Mouse (Mus musculus): ENCODE measurements around the gene Srrm4. TPM values are rescaled to one million over a fixed set of nuclear protein-coding genes. Genes with fewer than 3 reads are reported as not detected.

Srrm4 gene
- polyA plus RNA-seq, 1 experiment from 2014 or later, result 10.0 TPM

DNA sequence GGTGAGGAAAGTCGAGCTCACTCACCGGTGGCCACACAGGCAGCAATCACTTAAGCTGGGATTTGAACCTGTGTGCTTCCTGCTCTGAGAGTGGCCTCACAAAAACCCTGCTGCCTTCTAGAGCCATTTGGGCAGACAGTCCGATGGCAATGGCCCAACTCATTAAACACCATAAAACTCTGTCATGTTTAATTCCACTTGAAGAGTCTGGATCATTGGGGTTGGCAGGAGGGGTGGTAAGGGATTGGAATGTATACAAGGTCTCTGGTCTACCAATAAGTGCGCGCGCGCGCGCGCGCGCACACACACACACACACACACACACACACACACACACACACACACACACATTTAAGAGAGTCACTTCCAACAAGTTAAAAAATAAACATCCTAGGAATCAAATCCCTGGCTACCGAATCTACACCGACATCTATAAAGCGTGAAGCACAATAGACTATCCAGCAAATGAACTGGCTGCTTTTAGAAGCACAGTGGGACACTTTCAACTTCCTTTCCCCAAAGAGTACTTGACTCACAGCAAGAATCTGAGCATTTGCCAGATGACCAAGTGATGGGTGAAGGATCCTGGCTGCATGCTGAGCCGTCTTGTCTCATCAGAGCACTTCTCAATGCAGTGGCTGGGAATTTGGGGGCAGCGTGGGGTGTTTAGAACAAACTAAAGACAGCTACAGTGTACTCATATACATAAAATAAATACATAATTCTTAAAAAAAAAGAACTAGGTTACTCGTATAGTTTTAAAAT, 112.8 kb downstream of the Srrm4 start:
- DNase-seq (ENCODE audit: low spot score), result no peak
- H3K9me3 ChIP-seq (replicated peaks), result no peaks in the 10 kb centered on the region
- peaks cover 35% of the 10 kb centered on the region for H3K36me3 ChIP-seq
- no peaks in the 10 kb centered on the region for H3K27me3 ChIP-seq (ENCODE audit: low read depth, poor library complexity, severe bottlenecking)
- WGBS, result 90% methylated on average over 18 of the region's 18 CpGs
- H3K4me3 ChIP-seq, result no peak overlapping the region
- H3K4me1 ChIP-seq, result peaks cover 7% of the 10 kb centered on the region
- no peak overlapping the region for H3K27ac ChIP-seq (replicated peaks)

DNA sequence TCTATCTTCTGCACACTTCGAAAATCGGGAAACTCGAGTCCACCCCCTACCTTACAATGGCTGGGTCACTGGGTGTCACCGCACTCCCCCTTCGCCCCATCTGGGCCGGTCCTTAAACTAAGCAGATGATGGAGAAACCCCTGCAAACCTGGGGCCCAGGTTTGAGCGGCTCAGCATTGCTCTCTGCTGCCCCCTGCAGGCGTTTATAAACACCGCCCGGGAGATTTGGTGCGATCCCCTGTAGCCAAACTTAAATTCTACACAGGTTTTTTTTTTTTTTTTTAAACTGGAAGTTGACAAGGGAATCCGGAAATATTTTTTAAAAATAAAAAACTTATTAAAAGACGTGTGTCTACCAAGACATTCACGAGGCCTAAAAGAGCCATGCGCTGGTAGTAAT, 115.6 kb downstream of the Srrm4 start:
- Histone ChIP-seq H3K9me3 (replicated peaks) (no peaks in the 10 kb centered on the region), H3K4me1 (peaks cover 5% of the 10 kb centered on the region; the same call in 1 of the 2 replicates), H3K36me3 (peaks cover 47% of the 10 kb centered on the region), H3K4me3 (no peak overlapping the region), H3K27ac (replicated peaks) (no peak overlapping the region), H3K27me3 (ENCODE audit: low read depth, poor library complexity, severe bottlenecking) (no peaks in the 10 kb centered on the region)
- peak; percentile 59 for DNase-seq (ENCODE audit: low spot score)
- 13% methylated on average over 15 of the region's 15 CpGs for WGBS

DNA sequence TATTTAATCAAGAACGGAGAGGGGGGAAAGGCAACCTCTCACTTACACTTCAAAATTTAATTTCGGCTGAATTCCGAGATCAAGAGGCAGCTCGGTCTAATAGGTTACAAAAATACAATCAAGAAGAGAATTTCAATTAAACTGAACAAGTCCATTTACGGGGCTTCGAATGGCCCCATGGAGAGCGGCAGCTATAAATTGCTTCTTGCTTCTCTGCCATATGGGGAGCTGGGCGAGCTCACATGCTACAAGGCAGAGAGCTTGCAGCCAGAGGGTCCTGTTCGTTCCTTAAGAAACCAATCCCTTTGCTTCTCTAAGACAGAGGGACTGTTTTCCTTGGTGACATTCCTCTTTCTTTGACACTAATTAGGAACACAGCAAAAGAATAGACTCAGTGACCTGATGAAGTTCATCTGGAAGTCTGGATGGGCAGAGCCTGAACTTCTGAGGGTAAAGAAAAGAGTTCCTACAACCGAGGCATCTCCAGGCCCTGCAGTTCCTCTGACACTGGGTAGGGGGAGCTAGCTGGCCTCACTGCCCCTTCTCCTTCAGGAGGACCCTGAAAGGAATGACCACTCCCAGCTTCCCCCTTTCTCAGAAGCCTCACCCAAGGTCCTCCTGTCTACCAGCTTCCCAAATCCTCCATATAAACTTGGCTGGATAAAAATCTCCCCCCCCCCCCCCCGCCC, 130.1 kb downstream of the Srrm4 start:
- WGBS, result 51% methylated on average over 11 of the region's 11 CpGs
- H3K36me3 ChIP-seq, result peaks cover 57% of the 10 kb centered on the region
- H3K27ac ChIP-seq (replicated peaks), result no peak overlapping the region
- H3K27me3 ChIP-seq (ENCODE audit: low read depth, poor library complexity, severe bottlenecking), result no peaks in the 10 kb centered on the region
- peaks cover 10% of the 10 kb centered on the region for H3K4me1 ChIP-seq
- DNase-seq (ENCODE audit: low spot score), result peak; percentile 41
- no peak overlapping the region for H3K4me3 ChIP-seq
- H3K9me3 ChIP-seq (replicated peaks), result peaks cover 18% of the 10 kb centered on the region

DNA sequence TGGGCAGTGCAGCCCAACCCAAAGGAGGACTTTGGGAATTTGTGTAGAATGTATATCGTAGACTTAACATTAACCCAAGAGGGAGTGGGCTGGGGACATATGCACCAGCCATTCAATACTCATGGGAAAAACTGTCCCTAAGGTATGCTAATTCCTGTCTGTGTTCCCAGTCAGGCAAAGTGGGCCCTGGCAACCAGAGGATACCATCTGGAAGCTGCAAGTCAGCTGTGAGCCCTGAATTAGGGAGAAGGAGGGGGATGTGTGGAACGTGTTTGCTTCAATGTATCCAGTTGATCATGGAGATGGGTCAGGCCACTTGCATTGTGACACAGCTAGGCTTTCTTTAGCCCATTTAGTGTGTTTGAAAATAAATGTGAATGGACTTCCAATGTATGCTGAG, 131.6 kb downstream of the Srrm4 start:
- WGBS, result 81% methylated on average over 2 of the region's 2 CpGs
- Histone ChIP-seq H3K27ac (replicated peaks) (no peak overlapping the region), H3K4me1 (peaks cover 10% of the 10 kb centered on the region), H3K27me3 (ENCODE audit: low read depth, poor library complexity, severe bottlenecking) (no peaks in the 10 kb centered on the region), H3K4me3 (no peak overlapping the region), H3K36me3 (peaks cover 41% of the 10 kb centered on the region), H3K9me3 (replicated peaks) (0 out of 2 replicates have a peak, but pooled peaks cover 4% of the 10 kb centered on the region)
- DNase-seq (ENCODE audit: low spot score), result no peak

DNA sequence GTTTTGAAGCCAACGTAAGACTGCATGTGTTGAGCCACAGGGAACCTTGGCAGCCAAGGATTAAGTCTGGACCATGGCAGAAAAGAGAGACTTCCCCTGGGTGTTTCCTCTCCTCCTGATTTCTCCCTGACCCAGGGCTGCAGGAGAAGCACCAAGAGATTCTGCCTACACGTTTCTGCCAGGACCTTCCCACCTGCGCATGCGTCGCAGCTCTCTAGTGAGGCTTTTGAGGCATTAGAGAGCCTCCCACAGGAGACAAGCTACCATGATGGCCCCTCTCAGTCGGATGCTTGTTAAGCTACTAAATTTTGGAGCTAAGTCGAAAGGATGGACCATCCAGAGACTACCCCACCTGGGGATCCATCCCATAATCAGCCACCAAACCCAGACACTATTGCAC, 133.8 kb downstream of the Srrm4 start:
- whole genome bisulfite sequencing, result 83% methylated on average over 7 of the region's 7 CpGs
- Histone ChIP-seq H3K36me3 (peaks cover 28% of the 10 kb centered on the region; the same call in 1 of the 2 replicates), H3K27ac (replicated peaks) (no peak overlapping the region), H3K4me1 (peaks cover 19% of the 10 kb centered on the region), H3K4me3 (no peak overlapping the region), H3K27me3 (ENCODE audit: low read depth, poor library complexity, severe bottlenecking) (peaks cover 6% of the 10 kb centered on the region), H3K9me3 (replicated peaks) (no peaks in the 10 kb centered on the region)
- DNase-seq (ENCODE audit: low spot score), result no peak

- H3K9me3 ChIP-seq (replicated peaks), result no peaks in the 10 kb centered on the region
- peaks cover 32% of the 10 kb centered on the region for H3K36me3 ChIP-seq
- peaks cover 6% of the 10 kb centered on the region for H3K27me3 ChIP-seq (ENCODE audit: low read depth, poor library complexity, severe bottlenecking)
- WGBS, result 47% methylated on average over 10 of the region's 10 CpGs
- DNase-seq (ENCODE audit: low spot score), result no peak
- peaks cover 19% of the 10 kb centered on the region for H3K4me1 ChIP-seq
- H3K4me3 ChIP-seq, result no peak overlapping the region
- no peak overlapping the region for H3K27ac ChIP-seq (replicated peaks)
Measured at GRCm38 (mm10) chr5:116456796-116457515, 134.7 kb downstream of the Srrm4 start.

- 4% methylated on average over 27 of the region's 27 CpGs for WGBS
- Histone ChIP-seq H3K9me3 (replicated peaks) (no peaks in the 10 kb centered on the region), H3K27me3 (ENCODE audit: low read depth, poor library complexity, severe bottlenecking) (peaks cover 26% of the 10 kb centered on the region), H3K36me3 (peaks cover 35% of the 10 kb centered on the region), H3K4me1 (peaks cover 26% of the 10 kb centered on the region), H3K27ac (replicated peaks) (no peak overlapping the region; the same call in 1 of the 2 replicates), H3K4me3 (peak overlapping the region; percentile 41)
- DNase-seq (ENCODE audit: low spot score), result peak; percentile 80
Measured at GRCm38 (mm10) chr5:116453401-116453851, 138.2 kb downstream of the Srrm4 start.

- no peak for DNase-seq (ENCODE audit: low spot score)
- Histone ChIP-seq H3K27me3 (ENCODE audit: low read depth, poor library complexity, severe bottlenecking) (peaks cover 47% of the 10 kb centered on the region), H3K36me3 (peaks cover 48% of the 10 kb centered on the region), H3K4me3 (no peak overlapping the region), H3K27ac (replicated peaks) (no peak overlapping the region), H3K9me3 (replicated peaks) (no peaks in the 10 kb centered on the region), H3K4me1 (peaks cover 36% of the 10 kb centered on the region)
- WGBS, result 95% methylated on average over 8 of the region's 8 CpGs
Measured at GRCm38 (mm10) chr5:116450901-116451300, 140.7 kb downstream of the Srrm4 start.

DNA sequence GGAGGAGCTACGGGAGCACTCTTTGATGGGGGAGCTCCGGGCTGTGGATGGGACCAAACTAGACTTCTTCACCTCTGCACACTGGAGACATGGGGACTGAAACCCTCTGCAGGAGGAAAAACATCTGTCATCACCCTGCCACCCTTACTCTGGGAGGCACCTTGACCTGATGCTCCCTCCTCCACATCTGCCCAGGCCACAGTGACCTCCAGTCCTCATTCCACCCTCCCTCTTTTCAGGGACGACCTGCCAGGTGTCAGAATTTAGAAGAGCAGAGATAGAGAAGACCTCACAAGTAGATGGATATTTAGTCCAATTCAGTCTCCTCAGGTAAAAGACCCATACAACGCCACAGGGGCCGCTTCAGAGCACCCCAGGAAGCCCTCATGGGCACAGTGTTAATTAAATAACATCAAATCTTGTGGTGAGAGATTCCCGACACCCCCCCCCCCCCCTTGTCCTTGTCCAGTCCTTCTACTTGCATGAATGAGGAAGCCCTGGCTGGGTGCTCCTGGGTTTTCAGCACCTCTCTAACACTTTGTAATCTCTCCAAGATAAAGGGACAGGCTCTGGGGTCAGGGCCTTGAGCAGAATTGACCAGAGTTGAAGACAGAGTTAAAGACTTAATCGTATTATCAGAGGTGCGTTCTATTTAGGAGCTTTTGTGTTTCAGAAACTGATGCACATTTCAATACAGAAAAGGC, 141.9 kb downstream of the Srrm4 start:
- 64% methylated on average over 8 of the region's 8 CpGs for WGBS
- no peaks in the 10 kb centered on the region for H3K9me3 ChIP-seq (replicated peaks)
- peaks cover 53% of the 10 kb centered on the region for H3K27me3 ChIP-seq (ENCODE audit: low read depth, poor library complexity, severe bottlenecking)
- H3K4me1 ChIP-seq, result peaks cover 36% of the 10 kb centered on the region
- H3K27ac ChIP-seq (replicated peaks), result no peak overlapping the region
- peaks cover 51% of the 10 kb centered on the region for H3K36me3 ChIP-seq
- no peak overlapping the region for H3K4me3 ChIP-seq
- DNase-seq (ENCODE audit: low spot score), result no peak

DNA sequence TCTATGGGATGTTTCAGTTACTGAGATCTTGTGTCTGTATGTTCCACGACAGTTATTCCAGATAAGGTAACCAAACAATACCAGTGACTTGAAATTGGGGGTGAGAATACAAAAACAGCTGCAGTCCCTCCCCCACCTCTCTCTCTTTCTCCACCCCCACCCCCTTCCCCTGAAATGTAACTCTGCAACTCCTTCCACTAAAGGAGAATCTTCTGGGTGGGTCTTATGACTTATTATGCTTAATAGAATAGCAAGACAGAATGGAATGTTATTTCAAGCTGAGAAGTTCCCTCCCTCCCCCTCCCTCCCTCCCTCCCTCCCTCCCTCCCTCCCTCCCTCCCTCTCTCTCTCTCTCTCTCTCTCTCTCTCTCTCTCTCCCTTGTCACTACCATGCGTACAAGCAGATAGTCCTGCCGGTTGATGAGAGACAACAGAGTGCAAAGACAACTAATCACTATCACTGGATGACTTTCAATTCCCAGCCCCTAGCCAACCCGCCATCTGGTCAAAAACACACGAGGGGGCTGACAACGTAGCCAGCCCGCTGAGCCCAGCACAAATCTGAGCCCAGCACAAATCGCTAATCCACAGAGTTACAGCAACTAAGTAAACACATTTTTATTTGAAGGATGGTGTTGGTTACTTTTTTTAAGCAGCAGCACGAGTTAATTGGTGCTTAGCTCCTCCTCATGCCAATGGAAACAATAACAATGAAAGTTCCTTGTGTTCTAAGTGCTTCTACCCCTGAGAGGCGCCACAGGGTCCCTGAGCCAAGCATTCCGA, 143.0 kb downstream of the Srrm4 start:
- Histone ChIP-seq H3K27me3 (ENCODE audit: low read depth, poor library complexity, severe bottlenecking) (peaks cover 52% of the 10 kb centered on the region), H3K9me3 (replicated peaks) (no peaks in the 10 kb centered on the region), H3K27ac (replicated peaks) (no peak overlapping the region), H3K36me3 (peaks cover 61% of the 10 kb centered on the region), H3K4me3 (0 out of 2 replicates have a peak overlapping the region, but pooled peaks have one; percentile 16), H3K4me1 (peaks cover 32% of the 10 kb centered on the region)
- 12% methylated on average over 10 of the region's 11 CpGs for WGBS
- no peak for DNase-seq (ENCODE audit: low spot score)

- Histone ChIP-seq H3K9me3 (replicated peaks) (no peaks in the 10 kb centered on the region), H3K4me1 (peaks cover 27% of the 10 kb centered on the region), H3K4me3 (0 out of 2 replicates have a peak overlapping the region, but pooled peaks have one; percentile 16), H3K27ac (replicated peaks) (no peak overlapping the region), H3K27me3 (ENCODE audit: low read depth, poor library complexity, severe bottlenecking) (peaks cover 52% of the 10 kb centered on the region), H3K36me3 (peaks cover 65% of the 10 kb centered on the region)
- DNase-seq (ENCODE audit: low spot score), result no peak
- WGBS, result 46% methylated on average over 11 of the region's 11 CpGs
Measured at GRCm38 (mm10) chr5:116447821-116448350, 143.7 kb downstream of the Srrm4 start.
